Mouse (Mus musculus) liver, adult 2 months (tissue): ENCODE measurements at regions not wholly inside any gene's neighbourhood (a gene's known extent, or its start where the extent isn't known, plus 50 kb on each side); places are given as distances from the start of the nearest gene placed in this dataset.

Source experiments
- DNase-seq: peaks from one replicate; pipeline ENCODE4 v3.0.0-alpha.2; 2011; ENCODE audit warnings: low read depth, low spot score; ENCODE audit errors: extremely low read depth
- H3K27ac ChIP-seq: fragments of 200-500 bp; replicated peaks from 2 replicates; pipeline ENCODE4 v1.5.1; 2012; ENCODE audit warnings: low read depth, mild to moderate bottlenecking, control low read depth, inconsistent platforms, low read length; ENCODE audit not compliant: insufficient read depth
- H3K27me3 ChIP-seq: fragments of 200-500 bp; 2 replicates; pipeline ENCODE4 v1.6.1; 2012; ENCODE audit warnings: mild to moderate bottlenecking, moderate library complexity, low read length, inconsistent platforms; ENCODE audit not compliant: control insufficient read depth, insufficient read depth
- H3K36me3 ChIP-seq: fragments of 200-500 bp; 2 replicates; pipeline ENCODE4 v1.6.1; 2012; ENCODE audit warnings: low read length, inconsistent platforms; ENCODE audit not compliant: control insufficient read depth, insufficient read depth
- H3K4me1 ChIP-seq: fragments of 200-500 bp; 2 replicates; pipeline ENCODE4 v1.6.1; 2011; ENCODE audit warnings: low read length; ENCODE audit not compliant: control insufficient read depth, insufficient read depth
- H3K4me3 ChIP-seq: fragments of 200-500 bp; 2 replicates; pipeline ENCODE4 v1.5.1; 2011; ENCODE audit warnings: low read depth, mild to moderate bottlenecking, control low read depth, low read length, moderate library complexity; ENCODE audit not compliant: insufficient read depth
- H3K79me2 ChIP-seq: fragments of 200-500 bp; 2 replicates; pipeline ENCODE4 v1.6.1; 2012; ENCODE audit warnings: inconsistent platforms, mild to moderate bottlenecking, low read length, moderate library complexity; ENCODE audit not compliant: control insufficient read depth, insufficient read depth
- H3K9ac ChIP-seq: fragments of 200-500 bp; 2 replicates; pipeline ENCODE4 v1.6.1; 2012; ENCODE audit warnings: low read depth, mild to moderate bottlenecking, control low read depth, inconsistent platforms, low read length
- CTCF ChIP-seq: fragments of 200-500 bp; IDR thresholded peaks from 2 replicates; pipeline ENCODE4 v1.5.1; 2011; ENCODE audit warnings: low read depth, low read length, control low read depth
- POLR2A ChIP-seq: fragments of 200-500 bp; IDR thresholded peaks from 2 replicates; pipeline ENCODE4 v1.6.1; 2011; ENCODE audit warnings: low read length, control low read depth; ENCODE audit not compliant: insufficient read depth; ENCODE audit errors: extremely low read depth
- WGBS: fragments of 180-500 bp; shearing (Covaris S2); methylation state at CpG from one replicate; pipeline ENCODE4 v1.1.7; 2018; 5-methylcytosine and 5-hydroxymethylcytosine counted together

DNA sequence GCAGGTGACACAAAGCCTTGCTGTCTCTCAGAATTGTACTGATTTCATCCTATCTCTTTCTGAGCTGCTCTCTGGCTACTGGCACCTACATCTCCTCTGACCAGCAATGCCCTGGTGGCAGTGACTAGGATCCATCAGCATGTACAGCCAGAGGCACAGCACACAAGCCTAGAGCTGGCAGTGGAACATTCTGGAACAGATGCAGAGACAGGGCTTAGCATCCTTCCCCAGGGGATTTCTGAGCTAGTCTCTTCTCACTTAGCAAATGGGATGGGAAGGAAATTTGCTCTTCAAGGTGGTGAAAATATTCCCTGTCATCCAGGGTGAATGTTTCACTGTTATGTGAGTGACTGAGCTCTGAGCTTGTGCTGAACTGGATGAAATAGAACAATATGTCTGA lies 93.5 kb downstream of the Chst1 start:
- H3K79me2 ChIP-seq = no peaks in the 10 kb centered on the region
- H3K27ac ChIP-seq = no peak overlapping the region
- H3K9ac ChIP-seq = no peak overlapping the region
- no peaks in the 10 kb centered on the region for H3K27me3 ChIP-seq
- no peak for TF ChIP-seq POLR2A
- no peak for TF ChIP-seq CTCF
- no peaks in the 10 kb centered on the region for H3K36me3 ChIP-seq
- DNase-seq = no peak
- no peak overlapping the region for H3K4me3 ChIP-seq
- no peaks in the 10 kb centered on the region for H3K4me1 ChIP-seq

DNA sequence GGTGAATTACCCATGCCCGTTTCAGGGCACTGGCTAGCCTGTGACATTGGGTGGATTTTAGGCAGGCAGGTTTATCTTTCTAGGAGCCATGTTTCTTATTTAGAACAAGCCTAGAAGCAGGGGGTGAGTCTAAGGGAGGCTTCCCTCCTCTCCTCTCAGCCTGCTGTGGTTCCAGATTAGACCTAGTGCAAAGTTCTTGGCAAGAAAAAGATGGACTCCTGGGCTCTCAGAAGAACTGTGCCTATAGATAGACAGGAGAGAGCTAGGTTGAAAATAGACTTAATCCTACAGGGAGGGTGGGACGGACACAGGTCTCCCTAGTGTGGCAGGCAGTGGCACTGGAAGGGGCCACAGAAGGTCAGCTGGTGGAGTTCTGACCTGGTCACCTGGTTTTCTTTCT lies 95.3 kb downstream of the Chst1 start:
- 86% methylated on average over 2 of the region's 2 CpGs for WGBS
- Histone ChIP-seq H3K27ac (no peak overlapping the region), H3K79me2 (no peaks in the 10 kb centered on the region), H3K36me3 (no peaks in the 10 kb centered on the region), H3K9ac (no peak overlapping the region), H3K4me1 (no peaks in the 10 kb centered on the region), H3K27me3 (no peaks in the 10 kb centered on the region), H3K4me3 (no peak overlapping the region)
- TF ChIP-seq CTCF (no peak), POLR2A (no peak)
- DNase-seq = no peak

DNA sequence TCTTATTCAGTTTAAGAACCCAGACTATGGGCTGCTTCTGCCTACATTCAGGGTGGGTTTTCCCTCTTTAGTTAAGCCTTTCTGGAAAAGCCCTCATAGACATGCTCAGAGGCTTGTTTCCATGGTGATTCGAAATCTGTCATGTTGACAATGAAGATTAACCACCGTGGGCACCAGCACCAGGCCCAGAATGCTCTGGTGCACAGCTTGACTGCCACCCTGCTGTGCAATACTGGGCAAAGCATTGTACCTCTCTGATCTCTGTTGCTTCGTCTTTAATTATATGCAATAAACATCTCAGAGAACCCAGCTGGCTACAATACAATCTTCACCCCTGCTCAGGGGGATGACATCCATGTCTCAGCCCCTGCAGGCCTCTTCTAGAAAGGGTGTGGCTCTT lies 96.4 kb downstream of the Chst1 start:
- TF ChIP-seq CTCF (no peak), POLR2A (no peak)
- H3K4me3 ChIP-seq = no peak overlapping the region
- H3K9ac ChIP-seq = no peak overlapping the region
- no peaks in the 10 kb centered on the region for H3K79me2 ChIP-seq
- no peak overlapping the region for H3K27ac ChIP-seq
- no peaks in the 10 kb centered on the region for H3K36me3 ChIP-seq
- no peaks in the 10 kb centered on the region for H3K4me1 ChIP-seq
- DNase-seq = no peak
- no peaks in the 10 kb centered on the region for H3K27me3 ChIP-seq
- WGBS = 54% methylated on average over 3 of the region's 3 CpGs

DNA sequence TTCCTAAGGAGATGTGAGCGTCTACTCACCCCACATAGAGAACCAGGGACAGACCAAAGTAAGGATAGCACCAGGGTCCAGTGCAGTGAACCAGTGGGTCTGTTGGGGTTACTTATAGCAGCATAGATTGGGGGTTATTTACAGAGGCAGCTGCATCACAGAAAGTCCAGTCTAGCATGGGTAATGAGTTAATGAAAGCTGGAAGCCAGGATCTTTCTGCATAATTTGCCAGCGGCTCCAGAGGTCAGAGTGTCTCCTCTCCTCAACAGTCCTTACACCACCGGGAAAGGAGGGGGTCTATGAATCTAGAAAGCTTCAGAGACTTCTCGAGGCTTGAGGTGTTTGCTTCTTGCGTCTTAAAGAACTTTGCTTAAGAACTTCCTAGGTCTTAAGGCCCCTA lies 98.2 kb downstream of the Chst1 start:
- Histone ChIP-seq H3K4me1 (no peaks in the 10 kb centered on the region), H3K27ac (no peak overlapping the region), H3K36me3 (no peaks in the 10 kb centered on the region), H3K4me3 (no peak overlapping the region), H3K79me2 (no peaks in the 10 kb centered on the region), H3K9ac (no peak overlapping the region), H3K27me3 (no peaks in the 10 kb centered on the region)
- WGBS = 80% methylated on average over 5 of the region's 5 CpGs
- DNase-seq = no peak
- no peak for TF ChIP-seq POLR2A

DNA sequence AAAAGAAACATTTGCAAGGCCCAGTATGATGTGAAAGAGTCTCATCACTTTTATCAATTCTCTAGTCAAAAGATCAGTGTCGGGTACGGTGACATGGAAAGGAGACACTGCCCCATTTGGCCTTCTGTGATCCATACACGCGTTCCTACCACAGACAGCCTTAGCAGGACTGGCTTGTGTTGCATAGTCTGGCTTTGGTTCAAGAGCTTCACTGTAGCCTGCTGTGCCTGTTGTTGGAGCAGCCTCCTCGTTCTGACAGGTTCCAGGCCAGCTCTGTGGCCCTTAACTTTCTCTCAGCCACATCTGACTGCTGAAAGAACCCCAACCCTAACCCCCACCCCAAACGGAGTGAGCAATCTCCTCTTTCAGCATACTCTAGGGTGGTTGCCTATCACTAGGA lies 99.9 kb downstream of the Chst1 start:
- 73% methylated on average over 6 of the region's 6 CpGs for WGBS
- H3K4me3 ChIP-seq = no peak overlapping the region
- no peaks in the 10 kb centered on the region for H3K36me3 ChIP-seq
- H3K79me2 ChIP-seq = no peaks in the 10 kb centered on the region
- no peak overlapping the region for H3K9ac ChIP-seq
- no peak overlapping the region for H3K27ac ChIP-seq
- no peaks in the 10 kb centered on the region for H3K4me1 ChIP-seq
- TF ChIP-seq POLR2A = no peak
- TF ChIP-seq CTCF = no peak
- H3K27me3 ChIP-seq = no peaks in the 10 kb centered on the region
- no peak for DNase-seq

DNA sequence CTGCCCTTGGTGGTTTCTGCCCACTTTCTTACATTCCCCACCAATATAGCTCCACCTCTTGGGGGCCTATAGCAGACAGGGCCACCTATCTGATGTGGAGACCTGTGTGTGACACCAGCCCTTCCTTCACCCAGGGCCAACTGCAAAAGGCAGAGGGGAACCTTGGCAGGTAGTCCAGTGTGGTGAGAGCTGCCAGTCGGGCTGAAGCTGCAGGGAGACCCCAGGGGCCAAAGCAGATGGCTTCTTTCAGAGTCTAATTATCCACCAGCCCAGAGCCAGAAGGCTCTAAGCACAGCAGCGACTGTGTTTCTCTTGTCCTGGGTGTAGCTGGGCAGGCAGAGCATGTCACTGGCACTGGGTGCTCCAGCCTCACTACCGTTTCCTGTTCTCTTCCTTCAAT lies 104.5 kb downstream of the Chst1 start:
- H3K9ac ChIP-seq = no peak overlapping the region
- DNase-seq = no peak
- WGBS = 57% methylated on average over 3 of the region's 3 CpGs
- TF ChIP-seq POLR2A (no peak), CTCF (no peak)
- no peaks in the 10 kb centered on the region for H3K4me1 ChIP-seq
- no peaks in the 10 kb centered on the region for H3K36me3 ChIP-seq
- H3K79me2 ChIP-seq = no peaks in the 10 kb centered on the region
- no peak overlapping the region for H3K4me3 ChIP-seq
- no peak overlapping the region for H3K27ac ChIP-seq
- no peaks in the 10 kb centered on the region for H3K27me3 ChIP-seq

DNA sequence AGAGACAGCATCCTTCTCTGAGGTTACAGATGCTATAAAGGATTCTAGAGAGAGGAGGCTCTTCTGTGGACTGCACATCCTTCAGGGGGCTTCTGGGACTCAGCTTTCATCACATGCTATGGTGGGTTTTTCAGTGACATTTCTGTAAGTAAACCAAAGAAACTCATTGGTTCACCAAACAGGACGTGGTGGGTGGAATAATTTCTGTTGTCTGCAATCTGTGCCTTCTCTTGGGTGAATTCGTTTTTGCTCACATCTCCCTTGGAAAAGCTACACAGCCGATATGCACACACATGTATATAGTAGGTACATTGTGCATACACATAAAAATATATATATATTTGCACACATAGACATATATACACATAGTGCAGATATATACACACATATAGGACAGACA lies 110.2 kb downstream of the Chst1 start:
- no peaks in the 10 kb centered on the region for H3K79me2 ChIP-seq
- 74% methylated on average over 3 of the region's 3 CpGs for WGBS
- DNase-seq = no peak
- no peaks in the 10 kb centered on the region for H3K4me1 ChIP-seq
- TF ChIP-seq CTCF = no peak
- no peak overlapping the region for H3K27ac ChIP-seq
- H3K36me3 ChIP-seq = no peaks in the 10 kb centered on the region
- H3K9ac ChIP-seq = no peak overlapping the region
- no peak overlapping the region for H3K4me3 ChIP-seq
- H3K27me3 ChIP-seq = no peaks in the 10 kb centered on the region
